Mouse (Mus musculus): ENCODE results near the gene B3galt4.

DNA sequence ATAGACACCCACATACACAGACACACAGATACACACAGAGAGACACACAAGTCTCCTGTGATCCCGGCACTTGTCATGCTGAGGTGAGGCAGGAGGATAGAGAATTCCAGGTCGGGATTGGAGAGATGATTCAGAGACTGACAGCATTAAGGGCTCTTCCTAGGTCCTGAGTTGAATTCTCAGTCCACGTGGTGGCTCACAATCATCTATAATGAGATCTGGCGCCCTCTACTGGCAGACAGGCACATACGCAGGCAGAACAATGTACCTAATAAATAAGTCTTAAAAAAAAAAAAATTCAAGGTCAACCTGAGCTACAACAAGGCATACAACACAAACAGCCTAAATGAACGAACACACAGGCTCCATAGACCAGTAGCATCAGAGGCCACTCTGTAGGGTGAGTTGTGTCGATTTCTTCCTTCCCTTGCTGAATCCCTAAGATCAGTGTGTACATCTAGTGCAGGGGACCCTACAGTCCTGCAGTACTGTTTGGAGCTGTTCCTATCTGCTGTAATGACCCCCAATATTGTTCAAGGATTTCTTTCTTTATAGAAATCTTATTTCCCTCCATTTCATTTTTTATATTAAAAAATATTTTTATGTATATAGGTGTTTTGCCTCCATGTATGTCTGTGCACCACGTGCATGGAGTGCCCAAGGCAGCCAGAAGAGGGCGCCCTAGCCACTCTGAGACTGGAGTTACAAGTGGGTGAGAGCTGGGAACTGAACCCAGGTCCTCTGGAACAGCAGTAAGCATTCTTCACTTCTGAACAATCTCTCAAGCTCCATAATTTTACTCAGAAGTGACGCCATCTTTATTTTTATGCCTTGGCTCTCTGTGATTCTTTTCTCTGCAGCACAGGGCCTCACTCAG, 40.7 kb upstream of the B3galt4 start:
- peak; percentile 94 for TF ChIP-seq CTCF (conservative IDR thresholded peaks at IDR 0.05; ENCODE audit: low read length)
- no peak for TF ChIP-seq NANOG (IDR thresholded peaks at IDR 0.05; ENCODE audit: borderline replicate concordance, low read length)
- no peak for TF ChIP-seq POU5F1 (IDR thresholded peaks at IDR 0.05; ENCODE audit: borderline replicate concordance, low read length)

Measured in E14TG2a.4 (cell line).